Mouse (Mus musculus) midbrain, embryonic 11.5 days (tissue): ENCODE data around the gene Serpini1. TPM values are rescaled to one million over a fixed set of nuclear protein-coding genes. Genes with fewer than 3 reads are reported as not detected.
"Not testable (repeated sequence)": the region's sequence is repeated elsewhere in the genome, so short reads cannot be mapped to it uniquely, and the experiment has no call there.

ENCODE experiments used
- ATAC-seq: fragments of 200-750 bp; cut with Nextera tagmentation; 2 replicates; pipeline ENCODE4 v1.8.0; 2017; ENCODE audit warnings: moderate TSS enrichment, moderate library complexity; ENCODE audit not compliant: low FRiP score
- DNase-seq: peaks from one replicate; pipeline ENCODE4 v3.0.0; 2015; ENCODE audit warnings: low spot score; ENCODE audit errors: missing footprints
- H3K27ac ChIP-seq: fragments of 300-500 bp; sonication (generic); 2 replicates; pipeline ENCODE4 v1.5.1; 2014; ENCODE audit warnings: low read depth, low read length
- H3K27me3 ChIP-seq: fragments of 300-500 bp; sonication (generic); 2 replicates; pipeline ENCODE4 v1.6.1; 2014; ENCODE audit warnings: mild to moderate bottlenecking, low read length, moderate library complexity, mixed read lengths; ENCODE audit not compliant: control insufficient read depth, insufficient read depth
- H3K36me3 ChIP-seq: fragments of 300-500 bp; sonication (generic); 2 replicates; pipeline ENCODE4 v1.6.1; 2014; ENCODE audit warnings: mild to moderate bottlenecking, low read length, moderate library complexity, mixed read lengths; ENCODE audit not compliant: control insufficient read depth, insufficient read depth
- H3K4me1 ChIP-seq: fragments of 300-500 bp; sonication (generic); 2 replicates; pipeline ENCODE4 v1.6.1; 2014; ENCODE audit warnings: low read length; ENCODE audit not compliant: control insufficient read depth, insufficient read depth
- H3K4me2 ChIP-seq: fragments of 300-500 bp; sonication (generic); 2 replicates; pipeline ENCODE4 v1.6.1; 2014; ENCODE audit warnings: mild to moderate bottlenecking, moderate library complexity
- H3K4me3 ChIP-seq: fragments of 300-500 bp; sonication (generic); 2 replicates; pipeline ENCODE4 v1.5.1; 2014; ENCODE audit warnings: low read depth, low read length
- H3K9ac ChIP-seq: fragments of 300-500 bp; sonication (generic); 2 replicates; pipeline ENCODE4 v1.6.1; 2014; ENCODE audit warnings: low read length
- H3K9me3 ChIP-seq: fragments of 300-500 bp; sonication (generic); 2 replicates; pipeline ENCODE4 v1.6.1; 2016; ENCODE audit warnings: low read length; ENCODE audit not compliant: control insufficient read depth
- whole genome bisulfite sequencing: fragments of 180-500 bp; shearing (Covaris S2); extraction: QIAGEN DNeasy Blood & Tissue Kit; methylation state at CpG from one replicate; pipeline ENCODE4 v1.1.7; 2014; 5-methylcytosine and 5-hydroxymethylcytosine counted together
- polyA plus RNA-seq: library from polyadenylated mRNA; unstranded; fragments of >200 nt; fragmentation: Nextera tagmentation; extraction: Ambion mirVana; gene quantifications from 2 replicates; pipeline ENCODE4 v1.2.1, GENCODE M21; 2014

The Serpini1 gene
- polyA plus RNA-seq, 1 experiment from 2014 or later = 30.2 TPM

DNA sequence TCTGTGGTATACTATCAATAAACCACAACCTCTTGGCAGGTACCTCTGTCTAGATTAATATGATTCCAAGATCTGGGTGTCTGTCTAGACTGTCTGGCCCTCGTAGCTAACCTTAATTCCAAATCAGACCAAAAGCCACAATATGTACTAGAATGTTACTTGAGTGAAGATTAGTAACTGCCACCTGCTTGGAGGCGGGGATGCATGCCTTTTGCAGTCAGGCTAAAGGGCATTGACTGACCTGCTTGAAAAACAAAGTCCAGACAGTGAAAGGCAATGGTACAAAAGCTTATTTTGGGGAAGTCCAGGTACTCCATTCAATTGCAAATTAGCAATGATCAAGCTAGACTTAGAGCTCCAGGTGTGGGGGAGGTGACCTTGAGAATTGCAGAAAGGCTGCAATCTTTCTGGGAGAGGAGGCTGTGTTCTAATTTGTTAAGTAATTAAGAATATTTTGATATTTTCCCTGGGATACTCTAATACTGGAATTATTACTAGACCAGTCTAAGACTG is 94.3 kb downstream of the Serpini1 start:
- no peak overlapping the region for H3K9ac ChIP-seq
- H3K4me3 ChIP-seq = no peak overlapping the region
- no peak for DNase-seq
- ATAC-seq = no peak
- H3K4me2 ChIP-seq = no peak overlapping the region
- no peaks in the 10 kb centered on the region for H3K4me1 ChIP-seq
- H3K27me3 ChIP-seq = no peaks in the 10 kb centered on the region
- no peak overlapping the region for H3K27ac ChIP-seq
- H3K36me3 ChIP-seq = no peaks in the 10 kb centered on the region
- WGBS = 72% methylated on average over 2 of the region's 2 CpGs
- no peaks in the 10 kb centered on the region for H3K9me3 ChIP-seq

DNA sequence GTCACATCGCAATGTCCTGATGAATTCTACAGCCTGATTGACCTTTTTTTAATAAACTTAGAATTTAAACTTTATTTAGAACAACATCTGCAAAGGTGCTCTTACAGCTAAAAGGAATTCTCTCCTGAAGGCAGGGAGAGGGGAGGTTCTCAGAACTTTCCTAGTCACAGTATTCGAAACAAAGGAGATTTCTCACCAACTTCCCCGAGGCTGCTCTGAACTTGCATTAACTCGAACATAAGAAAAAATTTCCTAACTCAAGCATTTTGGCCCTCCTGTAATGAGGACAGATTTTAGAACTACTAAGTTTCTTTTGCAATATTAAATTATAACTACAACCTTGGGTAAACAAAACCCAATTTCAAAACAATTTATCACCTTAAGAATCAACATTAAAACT is 96.6 kb downstream of the Serpini1 start:
- not testable (repeated sequence) for H3K9me3 ChIP-seq, H3K4me3 ChIP-seq, H3K27me3 ChIP-seq, H3K4me2 ChIP-seq, DNase-seq, H3K4me1 ChIP-seq, ATAC-seq, H3K36me3 ChIP-seq, H3K9ac ChIP-seq, H3K27ac ChIP-seq
- 64% methylated on average over 4 of the region's 4 CpGs for WGBS

DNA sequence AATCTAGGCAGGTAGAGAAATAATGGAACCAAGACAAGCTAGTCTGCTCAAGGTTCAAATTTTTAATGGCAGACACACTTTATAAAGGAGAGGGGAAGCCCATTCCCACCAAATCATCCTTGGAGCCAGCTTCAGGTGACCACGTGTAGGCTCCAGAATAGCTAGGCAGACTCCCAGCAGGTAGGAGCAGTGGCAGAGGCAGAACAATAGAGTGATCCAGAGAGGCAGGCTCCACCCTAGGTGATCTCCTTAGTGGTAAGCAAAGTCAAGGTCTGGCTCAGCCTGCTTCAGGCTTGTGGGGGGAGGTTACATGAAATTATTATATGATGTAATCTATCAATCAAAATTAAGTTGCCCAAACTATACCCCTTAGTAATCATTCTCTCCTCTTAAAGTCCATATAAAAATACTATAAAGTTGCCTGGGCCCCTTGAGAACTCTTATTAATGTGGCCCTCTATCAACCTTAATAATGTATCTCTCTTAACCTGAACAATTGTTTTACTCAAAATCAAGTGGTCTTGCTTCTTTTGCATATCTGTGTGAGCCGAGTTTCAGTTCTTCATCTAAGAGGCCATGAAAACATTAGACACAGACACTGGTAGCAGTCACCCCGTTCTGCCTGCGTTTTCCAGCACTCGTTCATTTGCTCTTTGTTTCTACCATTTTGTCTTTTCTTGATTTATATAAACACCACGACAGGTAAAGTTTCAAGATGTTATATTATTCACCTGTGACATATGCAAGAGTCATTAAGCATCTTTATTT is 98.4 kb downstream of the Serpini1 start:
- Histone ChIP-seq H3K4me1 (no peaks in the 10 kb centered on the region), H3K27ac (no peak overlapping the region), H3K27me3 (no peaks in the 10 kb centered on the region), H3K4me3 (no peak overlapping the region), H3K9me3 (no peaks in the 10 kb centered on the region), H3K9ac (no peak overlapping the region), H3K36me3 (no peaks in the 10 kb centered on the region), H3K4me2 (no peak overlapping the region)
- 80% methylated on average over 6 of the region's 6 CpGs for WGBS
- ATAC-seq = no peak
- DNase-seq = no peak

DNA sequence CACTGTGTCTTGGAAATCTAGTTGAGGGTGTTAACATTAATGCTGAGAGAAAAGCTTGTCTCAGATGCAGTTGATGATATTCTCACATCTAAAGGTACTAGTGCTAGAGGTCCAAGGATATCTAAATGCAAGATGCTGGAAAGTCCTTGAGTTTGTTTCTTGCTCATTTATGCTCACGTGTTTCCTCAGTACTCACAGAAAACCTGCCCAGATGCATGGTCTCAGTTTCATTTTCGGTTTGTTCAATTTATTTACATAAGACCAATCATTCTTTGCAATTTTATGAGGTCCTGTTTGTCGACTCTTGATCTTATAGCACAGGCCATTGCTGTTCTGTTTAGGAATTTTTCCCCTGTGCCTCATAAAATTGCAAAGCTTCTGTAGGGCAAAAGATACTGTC is 109.6 kb downstream of the Serpini1 start:
- Histone ChIP-seq H3K4me3 (no peak overlapping the region), H3K9me3 (no peaks in the 10 kb centered on the region), H3K36me3 (no peaks in the 10 kb centered on the region), H3K4me2 (no peak overlapping the region), H3K9ac (no peak overlapping the region), H3K4me1 (no peaks in the 10 kb centered on the region), H3K27me3 (no peaks in the 10 kb centered on the region), H3K27ac (no peak overlapping the region)
- 77% methylated on average over 3 of the region's 3 CpGs for WGBS
- ATAC-seq = no peak
- DNase-seq = no peak

DNA sequence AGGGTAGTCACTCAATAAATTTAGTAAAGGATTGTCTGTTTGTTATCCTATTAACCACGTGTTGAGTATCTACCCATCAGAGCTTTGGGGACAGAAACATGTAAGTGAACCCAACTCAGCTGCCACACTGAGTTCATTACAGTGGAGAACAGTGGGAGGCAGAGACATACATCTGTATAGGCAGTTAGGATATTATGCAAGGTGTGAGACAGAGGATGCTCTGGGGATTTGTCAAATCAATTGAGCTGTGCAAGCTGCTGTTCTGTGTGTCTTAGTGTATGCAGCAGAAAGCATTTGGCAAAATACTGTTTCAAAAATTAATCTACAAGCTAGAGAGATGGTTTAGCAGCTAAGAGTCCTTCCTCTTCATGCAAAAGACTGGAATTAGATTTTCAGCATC is 113.1 kb downstream of the Serpini1 start:
- Histone ChIP-seq H3K9me3 (no peaks in the 10 kb centered on the region), H3K9ac (no peak overlapping the region), H3K4me1 (no peaks in the 10 kb centered on the region), H3K4me2 (no peak overlapping the region), H3K27ac (no peak overlapping the region), H3K27me3 (no peaks in the 10 kb centered on the region), H3K4me3 (no peak overlapping the region), H3K36me3 (no peaks in the 10 kb centered on the region)
- no peak for DNase-seq
- peak; percentile 16; the same call in 1 of the 2 replicates for ATAC-seq
- WGBS = 65% methylated on average over 1 of the region's 1 CpGs

DNA sequence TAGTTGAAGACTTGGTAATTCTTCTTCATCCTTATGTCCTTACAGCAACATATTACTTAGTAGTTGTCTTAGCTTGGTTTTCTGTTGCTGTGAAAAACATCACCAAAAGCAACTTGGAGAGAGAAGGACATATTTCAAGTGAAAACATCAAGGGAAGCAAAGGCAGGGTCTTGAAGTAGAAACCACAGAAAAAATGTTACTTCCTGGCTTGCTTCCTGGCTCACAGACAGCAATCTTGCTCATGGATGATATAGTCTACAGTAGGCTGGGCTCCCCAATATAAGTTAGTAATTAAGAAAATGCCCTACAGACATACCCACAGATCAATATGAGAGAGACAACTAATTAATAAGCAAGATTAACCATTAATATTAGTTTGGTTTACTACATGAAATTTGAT is 125.5 kb downstream of the Serpini1 start:
- H3K4me2 ChIP-seq = no peak overlapping the region
- H3K4me1 ChIP-seq = no peaks in the 10 kb centered on the region
- no peaks in the 10 kb centered on the region for H3K9me3 ChIP-seq
- ATAC-seq (no peak), DNase-seq (no peak)
- H3K36me3 ChIP-seq = no peaks in the 10 kb centered on the region
- H3K27me3 ChIP-seq = no peaks in the 10 kb centered on the region
- no peak overlapping the region for H3K4me3 ChIP-seq
- no peak overlapping the region for H3K27ac ChIP-seq
- H3K9ac ChIP-seq = no peak overlapping the region

DNA sequence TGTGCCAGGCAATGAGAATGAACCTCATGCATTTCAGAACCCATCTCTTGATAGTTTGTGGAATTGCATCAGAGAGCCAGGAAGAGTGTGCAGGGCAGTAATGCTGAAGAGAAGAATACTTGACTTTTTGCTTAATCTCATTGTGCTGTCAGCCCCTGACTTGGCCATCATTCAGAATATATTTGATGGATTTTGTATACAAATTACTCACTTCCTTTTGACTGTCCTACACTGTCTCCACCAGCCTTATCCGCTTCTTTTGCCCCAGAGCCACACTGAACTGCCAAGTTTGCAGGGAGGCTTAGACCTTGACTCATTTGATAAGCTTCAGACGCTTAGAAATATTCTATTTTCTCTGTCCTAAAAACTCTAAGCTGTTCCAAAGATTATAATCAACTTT is 129.4 kb downstream of the Serpini1 start:
- ATAC-seq (no peak), DNase-seq (no peak)
- H3K4me2 ChIP-seq = no peak overlapping the region
- H3K9ac ChIP-seq = no peak overlapping the region
- no peaks in the 10 kb centered on the region for H3K36me3 ChIP-seq
- no peaks in the 10 kb centered on the region for H3K4me1 ChIP-seq
- H3K27ac ChIP-seq = no peak overlapping the region
- H3K27me3 ChIP-seq = no peaks in the 10 kb centered on the region
- H3K4me3 ChIP-seq = no peak overlapping the region
- WGBS = 88% methylated on average over 2 of the region's 2 CpGs
- H3K9me3 ChIP-seq = no peaks in the 10 kb centered on the region

DNA sequence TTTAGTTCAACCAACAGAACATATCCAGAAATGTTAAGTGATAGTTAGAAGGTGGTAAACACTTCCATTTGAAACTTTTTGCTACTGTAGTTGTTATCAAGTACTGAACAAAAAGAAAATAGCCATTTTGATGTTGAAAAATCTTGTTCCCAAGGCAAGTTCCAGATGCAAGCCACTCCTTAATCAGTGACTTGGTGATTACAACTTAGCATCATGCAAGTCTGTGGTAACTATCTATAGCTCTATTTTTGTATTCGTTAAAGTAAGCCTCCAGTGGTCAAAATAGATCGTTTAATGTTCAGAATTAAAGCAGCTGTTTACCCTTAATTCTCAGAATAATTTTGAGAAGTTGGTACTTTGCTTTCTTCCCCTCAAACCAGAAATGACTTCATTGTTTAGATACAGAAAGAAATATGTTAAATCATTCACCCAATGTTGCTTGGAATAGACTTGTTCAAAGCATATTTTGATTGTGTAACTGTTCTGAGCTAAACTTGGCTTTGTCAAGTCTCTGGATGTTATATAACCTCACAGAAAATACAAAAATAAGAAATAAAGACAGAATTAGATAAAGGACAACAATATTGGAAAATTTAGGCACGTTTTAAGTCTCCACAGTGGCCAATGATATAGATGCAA is 130.0 kb downstream of the Serpini1 start:
- H3K9ac ChIP-seq = no peak overlapping the region
- no peaks in the 10 kb centered on the region for H3K36me3 ChIP-seq
- 81% methylated on average over 3 of the region's 3 CpGs for WGBS
- ATAC-seq (no peak), DNase-seq (no peak)
- no peaks in the 10 kb centered on the region for H3K4me1 ChIP-seq
- no peaks in the 10 kb centered on the region for H3K27me3 ChIP-seq
- no peak overlapping the region for H3K4me2 ChIP-seq
- no peak overlapping the region for H3K27ac ChIP-seq
- no peaks in the 10 kb centered on the region for H3K9me3 ChIP-seq
- H3K4me3 ChIP-seq = no peak overlapping the region

DNA sequence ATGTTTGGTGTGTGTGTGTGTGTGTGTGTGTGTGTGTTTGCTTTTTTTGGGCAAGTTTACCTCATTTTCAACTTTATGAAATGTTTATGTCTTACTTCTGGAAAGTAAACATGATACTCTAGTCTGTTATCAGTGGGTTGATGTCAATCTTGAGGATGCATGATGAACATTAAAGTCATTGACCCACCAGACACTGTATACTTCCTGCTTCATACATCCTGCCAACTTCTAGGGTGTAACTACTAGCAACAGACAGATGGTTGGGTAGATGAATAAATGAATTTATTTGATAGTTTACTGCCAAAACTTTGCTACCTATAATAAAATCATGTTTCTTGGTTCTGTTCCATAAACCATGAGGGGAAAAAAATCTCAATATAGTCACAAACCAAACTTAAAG is 133.0 kb downstream of the Serpini1 start:
- Histone ChIP-seq H3K4me3 (no peak overlapping the region), H3K36me3 (no peaks in the 10 kb centered on the region), H3K4me1 (no peaks in the 10 kb centered on the region), H3K27ac (no peak overlapping the region), H3K27me3 (no peaks in the 10 kb centered on the region), H3K9ac (no peak overlapping the region), H3K4me2 (no peak overlapping the region), H3K9me3 (no peaks in the 10 kb centered on the region)
- ATAC-seq (no peak), DNase-seq (no peak)
